Mouse (Mus musculus): ENCODE measurements around the gene Sf3b3.

The Sf3b3 gene

GRCm38 (mm10) chr8:110775721-110776120 is 70.9 kb downstream of the Sf3b3 start:
- DNase-seq (ENCODE audit: low spot score in 2 of 2): no peak

GRCm38 (mm10) chr8:110775316-110775715 is 71.3 kb downstream of the Sf3b3 start:
- DNase-seq (ENCODE audit: low spot score in 2 of 2): no peak

DNA sequence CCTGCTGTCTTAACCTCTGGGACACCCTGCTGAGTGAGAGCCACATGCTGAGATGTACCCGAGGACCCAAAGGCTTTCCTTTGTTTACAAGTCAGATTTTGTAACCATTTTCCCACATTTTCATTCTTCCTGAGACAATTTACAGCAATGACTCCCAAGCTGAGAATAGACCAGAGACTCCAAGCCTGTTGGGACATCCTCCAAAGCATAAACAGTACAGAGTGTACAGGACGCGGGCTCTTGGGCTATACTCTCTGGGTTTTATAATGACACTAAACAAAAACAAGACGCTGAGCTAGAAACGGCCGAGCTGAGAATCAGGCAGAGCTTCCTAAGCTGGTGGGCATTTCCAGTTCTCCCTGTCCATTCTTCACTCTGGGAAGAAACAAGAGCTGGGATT is 71.9 kb downstream of the Sf3b3 start:
- DNase-seq (ENCODE audit: low spot score in 2 of 2): no peak

GRCm38 (mm10) chr8:110774047-110774446 is 72.5 kb downstream of the Sf3b3 start:
- DNase-seq (ENCODE audit: low spot score in 2 of 2): no peak

DNA sequence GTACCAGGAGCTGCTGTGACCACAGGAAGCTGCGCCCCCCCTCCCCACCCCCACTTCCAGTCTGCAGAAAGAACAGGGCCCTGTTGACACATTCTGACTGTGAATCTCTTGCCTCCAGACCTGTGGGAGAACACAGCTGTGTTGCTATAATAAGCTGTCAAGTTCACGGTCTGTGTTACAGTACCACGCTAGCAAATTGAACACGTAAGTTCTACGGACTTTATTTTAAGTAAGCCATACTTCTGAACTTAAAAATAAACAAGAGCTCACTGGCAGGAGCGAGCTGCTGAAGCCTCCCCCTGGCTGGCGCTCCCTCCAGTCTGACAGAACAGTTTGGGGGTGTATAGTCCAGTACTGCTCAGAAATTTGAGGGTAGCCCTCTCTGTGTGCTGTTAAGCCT is 74.1 kb downstream of the Sf3b3 start:
- DNase-seq (ENCODE audit: low spot score in 2 of 2): no peak

GRCm38 (mm10) chr8:110767261-110767660 is 79.3 kb downstream of the Sf3b3 start:
- no peak for DNase-seq (ENCODE audit: low spot score in 2 of 2)

DNA sequence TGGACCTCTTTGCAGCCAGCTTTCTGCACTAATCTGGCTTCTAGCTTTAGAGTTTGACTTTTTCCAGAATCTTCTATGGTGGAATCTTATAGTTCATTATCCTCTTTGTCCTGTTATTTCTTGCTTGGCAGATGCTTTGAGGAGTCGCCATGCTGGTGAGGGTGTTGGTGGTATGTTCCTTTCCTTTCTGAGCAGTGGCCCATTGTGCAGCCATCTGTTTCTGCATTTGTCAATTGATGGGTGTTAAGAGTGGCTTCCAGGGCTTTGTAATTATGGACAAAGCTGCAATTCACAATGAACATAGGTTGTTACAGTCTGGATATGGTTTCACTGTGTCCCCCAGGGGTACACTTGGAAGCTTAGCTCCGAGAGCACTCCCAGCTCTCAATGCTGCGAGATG is 81.9 kb downstream of the Sf3b3 start:
- no peak for DNase-seq (ENCODE audit: low spot score in 2 of 2)

GRCm38 (mm10) chr8:110761988-110762387 is 84.6 kb downstream of the Sf3b3 start:
- DNase-seq (ENCODE audit: low spot score in 2 of 2): no peak

GRCm38 (mm10) chr8:110761185-110761584 is 85.4 kb downstream of the Sf3b3 start:
- DNase-seq (ENCODE audit: low spot score in 2 of 2): no peak

DNA sequence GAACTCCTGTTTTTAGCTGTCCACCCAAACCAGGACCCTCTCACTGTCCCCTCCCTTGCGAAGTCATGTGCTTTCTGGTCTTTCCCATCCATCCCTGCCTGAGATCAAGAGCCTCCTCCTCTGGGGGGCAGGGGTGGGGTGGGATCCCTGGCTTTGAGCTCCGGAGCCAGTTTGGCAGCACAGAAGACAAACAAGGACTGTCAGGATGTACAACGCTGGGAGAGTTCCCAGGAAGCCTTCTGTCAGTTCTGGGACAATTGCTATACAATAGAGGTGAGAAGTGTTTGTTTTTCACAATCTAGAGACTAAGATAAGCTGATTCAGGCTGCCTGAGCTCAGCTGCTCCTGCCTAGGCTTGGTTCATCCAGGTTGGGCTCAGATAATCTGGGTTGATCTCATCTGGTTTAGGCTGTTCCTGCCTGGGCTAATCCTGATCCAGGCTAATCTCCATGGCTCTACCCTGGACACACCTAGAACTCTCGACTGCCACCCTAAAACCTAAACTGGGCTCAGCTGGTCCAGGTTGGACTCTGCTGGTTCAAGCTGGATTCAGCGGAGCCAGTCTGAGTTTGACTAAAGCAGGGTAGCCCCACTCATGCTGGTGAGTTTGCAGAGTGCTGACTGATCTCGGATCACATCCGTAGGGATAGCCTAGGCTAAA is 86.2 kb downstream of the Sf3b3 start:
- no peak for DNase-seq (ENCODE audit: low spot score in 2 of 2)
